Mouse (Mus musculus) forebrain, embryonic 14.5 days (tissue): ENCODE data around the gene Eno1. TPM values are rescaled to one million over a fixed set of nuclear protein-coding genes. Genes with fewer than 3 reads are reported as not detected.

ENCODE experiments used
- ATAC-seq: fragments of 200-750 bp; cut with Nextera tagmentation; 2 replicates; pipeline ENCODE4 v1.8.0; 2017; ENCODE audit warnings: mild to moderate bottlenecking, moderate library complexity
- DNase-seq: peaks from one replicate; pipeline ENCODE4 v3.0.0-alpha.2; 2015; ENCODE audit warnings: low spot score
- H3K27ac ChIP-seq: fragments of 300-500 bp; sonication (generic); 2 replicates; pipeline ENCODE4 v1.5.1; 2014; ENCODE audit warnings: low read depth, mild to moderate bottlenecking, control low read depth, low read length, moderate library complexity
- H3K27me3 ChIP-seq: fragments of 300-500 bp; sonication (generic); replicated peaks from 2 replicates; pipeline ENCODE4 v1.6.1; 2014; ENCODE audit warnings: low read length, control low read depth, mixed read lengths; ENCODE audit not compliant: control insufficient read depth, insufficient read depth
- H3K36me3 ChIP-seq: fragments of 300-500 bp; sonication (generic); 2 replicates; pipeline ENCODE4 v1.6.1; 2014; ENCODE audit warnings: low read length, control low read depth; ENCODE audit not compliant: control insufficient read depth, insufficient read depth
- H3K4me1 ChIP-seq: fragments of 300-500 bp; sonication (generic); 2 replicates; pipeline ENCODE4 v1.6.1; 2014; ENCODE audit warnings: antibody characterized with exemption, low read length, control low read depth; ENCODE audit not compliant: control insufficient read depth, insufficient read depth
- H3K4me2 ChIP-seq: fragments of 300-500 bp; sonication (generic); 2 replicates; pipeline ENCODE4 v1.6.1; 2014; ENCODE audit warnings: mild to moderate bottlenecking, control low read depth, low read length
- H3K4me3 ChIP-seq: fragments of 300-500 bp; sonication (generic); 2 replicates; pipeline ENCODE4 v1.5.1; 2014; ENCODE audit warnings: low read depth, low read length, control low read depth
- H3K9ac ChIP-seq: fragments of 300-500 bp; sonication (generic); 2 replicates; pipeline ENCODE4 v1.6.1; 2014; ENCODE audit warnings: mild to moderate bottlenecking, low read length, control low read depth, moderate library complexity
- H3K9me3 ChIP-seq: fragments of 300-500 bp; sonication (generic); replicated peaks from 2 replicates; pipeline ENCODE4 v1.6.1; 2016; ENCODE audit warnings: low read length, control low read depth, mixed read lengths; ENCODE audit not compliant: control insufficient read depth
- WGBS: fragments of 180-500 bp; shearing (Covaris S2); extraction: QIAGEN DNeasy Blood & Tissue Kit; methylation state at CpG from one replicate; pipeline ENCODE4 v1.1.7; 2014; 5-methylcytosine and 5-hydroxymethylcytosine counted together
- polyA plus RNA-seq: library from polyadenylated mRNA; unstranded; fragments of >200 nt; fragmentation: Nextera tagmentation; extraction: Ambion mirVana; gene quantifications from 2 replicates; pipeline ENCODE4 v1.2.1, GENCODE M21; 2014

The Eno1 gene
- 958 and 988 TPM in 2 replicates for polyA plus RNA-seq

GRCm38 (mm10) chr4:150236521-150237481 is at the start of gene Eno1:
Gene Eno1 (plus strand): TSS chr4:150236721.
- ATAC-seq (peak; percentile 97), DNase-seq (peak; percentile 98)
- no peaks in the 10 kb centered on the region for H3K27me3 ChIP-seq
- H3K4me2 ChIP-seq = peak within 1 kb of the TSS; percentile 91
- peak within 1 kb of the TSS; percentile 88 for H3K9ac ChIP-seq
- H3K9me3 ChIP-seq = no peaks in the 10 kb centered on the region
- under 1% methylated on average over 74 of the region's 78 CpGs for WGBS
- peak within 1 kb of the TSS; percentile 85 for H3K4me3 ChIP-seq
- peaks cover 17% of the 10 kb centered on the region for H3K36me3 ChIP-seq
- H3K4me1 ChIP-seq = peaks cover 19% of the 10 kb centered on the region
- H3K27ac ChIP-seq = peak within 1 kb of the TSS; percentile 99

GRCm38 (mm10) chr4:150188236-150188635 is 48.3 kb upstream of the Eno1 start:
- WGBS = 48% methylated on average over 11 of the region's 11 CpGs
- Histone ChIP-seq H3K27ac (no peak overlapping the region), H3K4me3 (no peak overlapping the region), H3K27me3 (no peaks in the 10 kb centered on the region), H3K4me2 (no peak overlapping the region), H3K9me3 (no peaks in the 10 kb centered on the region), H3K9ac (no peak overlapping the region), H3K4me1 (no peaks in the 10 kb centered on the region), H3K36me3 (no peaks in the 10 kb centered on the region)
- DNase-seq = no peak
- no peak for ATAC-seq

GRCm38 (mm10) chr4:150192199-150192598 is 44.3 kb upstream of the Eno1 start:
- Histone ChIP-seq H3K9me3 (no peaks in the 10 kb centered on the region), H3K9ac (no peak overlapping the region), H3K4me3 (no peak overlapping the region), H3K27ac (no peak overlapping the region), H3K4me1 (no peaks in the 10 kb centered on the region), H3K27me3 (no peaks in the 10 kb centered on the region), H3K36me3 (no peaks in the 10 kb centered on the region), H3K4me2 (no peak overlapping the region)
- ATAC-seq (no peak), DNase-seq (no peak)
- WGBS = 84% methylated on average over 6 of the region's 6 CpGs

- Histone ChIP-seq H3K4me2 (no peak overlapping the region), H3K4me3 (no peak overlapping the region), H3K36me3 (no peaks in the 10 kb centered on the region), H3K9me3 (no peaks in the 10 kb centered on the region), H3K4me1 (no peaks in the 10 kb centered on the region), H3K27me3 (no peaks in the 10 kb centered on the region), H3K27ac (no peak overlapping the region), H3K9ac (no peak overlapping the region)
- DNase-seq = peak; percentile 61
- 39% methylated on average over 1 of the region's 1 CpGs for WGBS
- ATAC-seq = no peak
Observed at GRCm38 (mm10) chr4:150193915-150194314, 42.6 kb upstream of the Eno1 start.

GRCm38 (mm10) chr4:150198268-150198667 is 38.3 kb upstream of the Eno1 start:
- Histone ChIP-seq H3K27me3 (no peaks in the 10 kb centered on the region), H3K9ac (no peak overlapping the region), H3K36me3 (no peaks in the 10 kb centered on the region), H3K9me3 (no peaks in the 10 kb centered on the region), H3K27ac (no peak overlapping the region), H3K4me3 (no peak overlapping the region), H3K4me1 (no peaks in the 10 kb centered on the region), H3K4me2 (no peak overlapping the region)
- ATAC-seq (no peak), DNase-seq (no peak)
- WGBS = 84% methylated on average over 9 of the region's 9 CpGs

- H3K4me3 ChIP-seq = no peak within 1 kb of the TSS
- ATAC-seq = no peak
- H3K9ac ChIP-seq = no peak within 1 kb of the TSS
- H3K36me3 ChIP-seq = no peaks in the 10 kb centered on the region
- H3K4me2 ChIP-seq = no peak within 1 kb of the TSS
- H3K27me3 ChIP-seq = no peaks in the 10 kb centered on the region
- DNase-seq = no peak
- no peaks in the 10 kb centered on the region for H3K9me3 ChIP-seq
- no peak within 1 kb of the TSS for H3K27ac ChIP-seq
- H3K4me1 ChIP-seq = no peaks in the 10 kb centered on the region
- 66% methylated on average over 5 of the region's 5 CpGs for WGBS
Observed at GRCm38 (mm10) chr4:150201232-150201631, 35.3 kb upstream of the Eno1 start, which contains the start of gene Car6. Gene Car6 (minus strand): TSS chr4:150201332.

GRCm38 (mm10) chr4:150202702-150203101 is 33.8 kb upstream of the Eno1 start:
- H3K4me1 ChIP-seq = no peaks in the 10 kb centered on the region
- DNase-seq (no peak), ATAC-seq (no peak)
- H3K36me3 ChIP-seq = no peaks in the 10 kb centered on the region
- H3K27ac ChIP-seq = no peak overlapping the region
- H3K9ac ChIP-seq = no peak overlapping the region
- no peaks in the 10 kb centered on the region for H3K9me3 ChIP-seq
- no peaks in the 10 kb centered on the region for H3K27me3 ChIP-seq
- H3K4me2 ChIP-seq = no peak overlapping the region
- WGBS = 87% methylated on average over 5 of the region's 5 CpGs
- no peak overlapping the region for H3K4me3 ChIP-seq

DNA sequence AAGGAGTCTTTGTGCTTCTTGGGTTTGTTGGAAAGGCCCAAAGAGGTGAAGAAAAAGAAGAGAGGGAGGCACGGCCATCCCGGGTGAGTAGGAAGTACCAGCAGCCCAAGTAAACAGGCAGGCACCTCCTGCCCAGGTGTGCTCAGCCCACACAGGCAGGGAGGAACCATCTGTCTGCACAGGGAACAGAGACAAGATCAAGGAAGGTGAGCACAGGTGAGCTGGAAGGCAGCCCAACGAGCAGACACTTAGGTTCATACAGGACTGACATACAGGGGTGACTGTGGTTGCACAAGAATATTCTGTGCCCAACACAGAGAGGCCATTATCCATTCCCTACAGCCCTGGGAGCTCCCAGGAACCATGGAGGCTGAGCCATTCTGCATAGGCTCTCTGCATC is 31.6 kb upstream of the Eno1 start:
- 84% methylated on average over 3 of the region's 3 CpGs for WGBS
- no peaks in the 10 kb centered on the region for H3K4me1 ChIP-seq

DNA sequence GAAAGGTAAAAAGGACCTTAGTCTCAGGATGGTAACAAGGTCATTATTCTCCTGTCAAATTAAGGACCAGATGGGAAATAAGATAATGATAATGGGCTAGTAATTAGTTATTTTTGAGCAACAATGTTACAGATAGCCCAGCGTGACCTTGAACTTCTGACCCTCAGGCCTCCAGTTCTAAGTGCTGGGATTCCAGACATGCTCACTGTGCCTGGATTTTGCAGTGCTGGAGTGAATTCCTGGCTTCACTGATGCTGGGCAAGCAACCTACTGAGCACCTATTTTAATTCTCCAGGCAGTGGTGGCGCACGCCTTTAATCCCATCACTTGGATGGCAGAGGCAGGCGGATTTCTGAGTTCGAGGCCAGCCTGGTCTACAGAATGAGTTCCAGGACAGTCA is 26.8 kb upstream of the Eno1 start:
- Histone ChIP-seq H3K4me1 (no peaks in the 10 kb centered on the region; the same call in 1 of the 2 replicates), H3K36me3 (no peaks in the 10 kb centered on the region), H3K27me3 (no peaks in the 10 kb centered on the region), H3K9me3 (no peaks in the 10 kb centered on the region), H3K9ac (no peak overlapping the region), H3K27ac (no peak overlapping the region), H3K4me2 (no peak overlapping the region), H3K4me3 (no peak overlapping the region)
- WGBS = 90% methylated on average over 5 of the region's 5 CpGs
- ATAC-seq (no peak), DNase-seq (no peak)

More for the DNA sequence above, 31.6 kb upstream of the Eno1 start:
- Histone ChIP-seq H3K9ac (no peak overlapping the region), H3K9me3 (no peaks in the 10 kb centered on the region), H3K27ac (no peak overlapping the region), H3K36me3 (no peaks in the 10 kb centered on the region), H3K4me2 (no peak overlapping the region), H3K27me3 (no peaks in the 10 kb centered on the region), H3K4me3 (no peak overlapping the region)
- no peak for ATAC-seq
- no peak for DNase-seq
